Mouse (Mus musculus) lung, adult 18-20 months (tissue): Measurements from ENCODE around the gene B4galt4.
A peak's percentile ranks its signal among the peaks of the same experiment; 100 is the strongest.

Experiments
- DNase-seq, 2 experiments: peaks; one replicate each; pipeline ENCODE4 v3.0.0; 2022; ENCODE audit warnings: mixed read lengths in 2 of 2

B4galt4 gene

GRCm38 (mm10) chr16:38729139-38729538 lies 12.9 kb upstream of the B4galt4 start:
- no peak for DNase-seq

GRCm38 (mm10) chr16:38729610-38730288 lies 12.3 kb upstream of the B4galt4 start:
- peak in 1 of 2 experiments; percentile 50 for DNase-seq

- DNase-seq = peak; percentile 51 to 68
Measured at GRCm38 (mm10) chr16:38730921-38731320, 11.1 kb upstream of the B4galt4 start.

DNA sequence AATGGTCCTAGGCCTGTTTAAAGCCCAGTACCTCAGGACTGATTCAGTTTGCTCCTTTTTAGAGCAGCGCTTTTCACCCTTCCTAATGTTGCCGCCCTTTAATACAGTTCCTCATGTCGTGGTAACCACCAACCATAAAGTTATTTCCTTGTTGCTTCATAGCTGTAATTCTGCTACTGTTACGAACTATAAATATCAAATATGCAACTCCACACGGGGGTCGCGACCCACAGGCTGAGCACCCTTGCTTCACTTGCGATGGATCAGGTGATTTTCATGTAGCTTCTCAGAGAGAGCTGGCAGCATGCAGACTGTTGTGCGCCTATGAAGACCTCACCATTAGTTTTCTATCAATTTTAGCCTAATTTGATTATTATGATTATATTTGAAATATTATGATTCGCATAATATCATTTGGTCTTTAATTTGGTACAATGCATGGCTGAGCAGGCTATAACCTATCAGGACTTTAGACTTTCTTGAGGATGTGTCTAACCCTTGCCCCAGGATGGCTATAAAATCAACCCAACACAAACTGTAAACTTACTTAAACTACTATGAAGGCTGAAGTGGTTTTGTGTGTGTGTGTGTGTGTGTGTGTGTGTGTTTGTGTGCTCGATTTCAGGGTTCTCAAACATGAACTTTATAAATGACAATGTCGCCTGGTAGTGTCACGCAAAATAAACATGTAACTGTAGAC lies 710 bp upstream of the B4galt4 start:
- peak in 1 of 2 experiments; percentile 3 for DNase-seq

DNA sequence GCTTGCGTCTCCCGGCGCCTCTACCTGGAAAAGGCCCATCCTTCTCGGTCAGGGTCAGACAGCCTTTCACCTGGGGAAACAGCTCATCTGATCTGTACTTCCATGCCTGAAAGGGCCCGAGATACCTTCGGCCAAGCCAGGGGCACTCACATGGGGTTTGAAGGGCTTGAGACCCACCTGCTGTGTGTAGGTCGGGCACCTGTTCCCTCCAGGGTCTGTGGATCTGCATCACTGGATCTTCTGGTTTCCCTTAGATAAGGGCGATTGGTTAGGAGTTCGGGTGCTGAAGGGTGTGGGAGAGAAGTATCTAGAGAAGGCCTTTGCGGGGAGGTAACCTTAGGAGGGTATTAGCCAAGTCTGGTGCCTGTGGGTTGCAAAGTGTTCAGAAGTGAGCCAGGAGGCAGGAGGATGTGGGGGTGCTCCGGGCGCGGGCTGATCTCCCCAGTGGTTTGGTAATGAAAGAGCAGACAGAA lies 631 bp downstream of the B4galt4 start:
- peak; percentile 41 to 59 for DNase-seq

- peak; percentile 6 to 73 for DNase-seq
Measured at GRCm38 (mm10) chr16:38743941-38744673, 2.0 kb downstream of the B4galt4 start.

DNA sequence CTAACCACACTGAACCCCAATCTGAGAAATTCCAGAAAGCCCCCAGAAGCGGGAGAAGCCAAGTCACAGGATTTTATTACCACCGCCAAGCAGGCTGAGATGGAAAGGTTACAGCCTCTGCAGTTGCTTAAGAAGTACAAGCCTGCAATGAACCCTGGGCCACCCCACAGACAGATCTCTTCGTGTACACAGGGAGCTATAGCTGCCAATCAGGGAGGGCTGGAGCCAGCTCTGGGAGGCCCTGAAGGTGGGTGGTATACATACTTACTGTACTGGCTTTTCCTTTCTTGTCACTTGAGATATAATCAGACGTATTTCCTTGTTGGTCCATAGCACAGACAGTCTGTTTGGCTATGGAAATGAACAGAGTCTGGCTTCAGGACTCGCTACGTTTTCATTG lies 8.7 kb downstream of the B4galt4 start:
- peak in 1 of 2 experiments; percentile 2 for DNase-seq

GRCm38 (mm10) chr16:38753631-38754030 lies 11.6 kb downstream of the B4galt4 start:
- peak in 1 of 2 experiments; percentile 2 for DNase-seq

DNA sequence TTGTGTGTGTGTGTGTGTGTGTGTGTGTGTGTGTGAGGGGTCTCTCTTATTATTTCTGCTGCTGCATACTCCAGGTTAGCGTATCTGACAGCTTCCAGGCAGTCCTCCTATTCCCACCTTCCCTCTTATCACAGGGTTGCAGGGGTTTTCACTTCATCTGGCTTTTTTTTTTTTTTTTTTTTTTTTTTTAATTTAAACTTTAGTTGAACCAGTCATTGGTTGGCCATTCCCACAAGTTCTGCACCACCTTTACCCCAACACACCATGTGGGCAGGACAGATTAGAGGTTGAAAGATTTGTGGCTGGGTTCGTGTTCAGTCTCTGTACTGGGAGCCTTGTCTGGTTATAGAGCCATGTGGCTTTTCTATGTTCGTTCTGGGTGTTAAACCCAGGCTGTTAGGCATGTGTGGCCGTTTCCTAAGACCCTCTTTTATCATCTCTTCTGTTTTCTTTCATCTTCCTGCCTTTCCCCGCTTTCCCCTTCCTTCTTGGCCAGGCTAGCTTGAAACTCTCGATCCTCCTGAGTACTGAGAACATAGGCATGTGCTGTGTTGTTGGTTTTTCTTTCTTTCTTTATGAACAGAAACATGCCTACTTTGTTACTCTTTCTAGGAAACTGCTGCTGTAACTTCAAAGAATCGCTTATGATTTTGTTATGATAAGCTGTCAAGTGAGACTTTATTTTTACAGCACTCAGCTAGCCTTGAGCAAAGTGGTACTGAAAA lies 13.6 kb downstream of the B4galt4 start:
- DNase-seq = no peak

DNA sequence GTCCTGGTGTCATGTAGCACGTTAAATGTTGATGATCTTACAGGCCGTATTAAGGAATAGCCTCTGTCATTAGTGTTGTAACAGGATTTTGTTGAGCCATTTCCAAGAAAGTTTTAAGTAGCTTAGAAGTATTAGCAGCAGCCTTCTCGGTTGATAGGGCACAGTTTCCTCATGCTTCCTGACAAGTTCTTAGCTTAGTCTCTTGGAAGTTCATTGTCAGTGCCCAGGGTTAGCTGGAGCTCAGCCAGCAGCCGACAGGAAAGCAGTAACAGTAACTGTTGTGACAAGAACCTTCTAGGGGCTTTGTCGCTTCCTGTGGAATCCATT lies 14.1 kb downstream of the B4galt4 start:
- DNase-seq = peak; percentile 63 to 77

GRCm38 (mm10) chr16:38756572-38756971 lies 14.5 kb downstream of the B4galt4 start:
- DNase-seq = peak in 1 of 2 experiments; percentile 1

DNA sequence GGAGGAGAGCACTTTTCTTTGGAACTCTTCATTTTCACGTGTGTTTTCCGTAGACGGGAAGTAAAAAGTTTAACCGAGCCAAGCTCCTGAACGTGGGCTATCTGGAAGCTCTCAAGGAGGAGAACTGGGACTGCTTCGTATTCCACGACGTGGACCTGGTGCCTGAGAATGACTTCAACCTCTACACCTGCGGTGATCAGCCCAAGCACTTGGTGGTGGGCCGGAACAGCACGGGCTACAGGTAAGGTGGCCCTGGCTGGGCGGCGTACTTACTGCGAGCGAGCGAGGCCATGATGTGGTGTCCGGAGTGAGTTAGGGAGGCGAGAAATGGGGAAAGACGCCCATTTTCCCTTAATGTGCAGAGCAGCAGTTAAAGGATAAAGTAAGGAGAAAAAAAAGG lies 15.6 kb downstream of the B4galt4 start:
- DNase-seq = peak in 1 of 2 experiments; percentile 1

DNA sequence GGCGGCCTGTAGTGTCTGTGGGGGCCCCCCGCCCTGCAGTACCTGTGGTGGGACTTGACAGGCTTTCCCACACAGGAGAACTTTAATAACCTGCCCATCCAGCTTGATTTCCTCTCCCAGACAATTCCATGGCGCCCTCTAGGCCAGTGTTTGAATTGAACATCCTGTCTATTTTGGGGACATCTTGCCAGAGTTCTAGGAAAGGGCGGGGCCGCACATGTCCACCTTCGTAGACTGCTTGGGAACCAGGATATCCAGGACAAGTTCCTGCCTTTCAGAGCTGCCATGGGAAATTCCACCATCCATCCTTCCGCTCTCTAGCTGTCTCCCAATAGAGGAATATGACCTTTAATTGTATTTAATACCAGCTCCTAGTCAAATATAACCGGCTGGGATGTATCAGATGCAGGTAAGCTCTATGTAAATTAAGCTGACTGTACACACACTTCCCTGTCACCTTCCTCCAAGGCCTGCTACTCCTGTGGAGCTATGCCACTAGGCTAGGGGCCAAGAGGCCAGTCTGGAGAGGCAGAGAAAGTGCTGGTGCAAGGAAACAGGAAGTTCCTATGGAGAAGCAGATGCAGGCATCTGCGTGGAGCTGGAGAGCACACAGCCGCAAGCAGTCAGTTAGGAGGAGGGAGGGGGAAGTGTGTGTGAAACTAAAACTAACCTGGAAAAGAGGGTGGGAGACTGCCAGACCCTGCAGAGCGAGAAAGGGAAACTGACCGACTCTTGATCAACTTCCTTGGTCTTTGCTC lies 16.2 kb downstream of the B4galt4 start:
- DNase-seq = peak; percentile 44 to 72

- DNase-seq = no peak
Measured at GRCm38 (mm10) chr16:38760239-38760638, 18.2 kb downstream of the B4galt4 start.

DNA sequence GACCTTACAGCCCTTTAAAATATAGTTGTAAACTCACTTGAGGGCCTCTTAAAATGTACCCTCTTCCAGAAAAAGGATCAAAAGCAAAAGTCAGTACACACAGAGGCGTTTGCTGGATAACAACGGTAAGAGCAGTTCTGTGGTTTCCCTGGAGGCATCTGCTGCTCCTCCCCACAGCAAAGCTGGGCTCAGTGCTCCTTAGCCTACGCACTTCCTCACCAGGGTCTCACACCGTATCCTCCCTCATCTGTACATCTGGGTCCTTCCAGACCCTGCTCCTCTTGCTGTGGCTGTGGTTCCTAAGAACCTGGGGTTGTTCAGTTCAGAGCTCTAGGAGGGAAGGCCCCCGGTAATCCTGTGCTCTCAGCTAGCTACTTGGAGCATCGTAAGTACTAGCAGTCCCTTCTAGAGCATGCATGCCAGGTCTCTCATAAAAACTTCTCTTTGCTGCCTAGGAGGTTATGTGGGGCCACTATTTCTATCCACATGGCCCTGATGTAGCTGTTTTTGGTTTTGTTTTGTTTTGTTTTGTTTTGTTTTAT lies 18.8 kb downstream of the B4galt4 start:
- no peak for DNase-seq

GRCm38 (mm10) chr16:38761972-38762371 lies 19.9 kb downstream of the B4galt4 start:
- no peak for DNase-seq

DNA sequence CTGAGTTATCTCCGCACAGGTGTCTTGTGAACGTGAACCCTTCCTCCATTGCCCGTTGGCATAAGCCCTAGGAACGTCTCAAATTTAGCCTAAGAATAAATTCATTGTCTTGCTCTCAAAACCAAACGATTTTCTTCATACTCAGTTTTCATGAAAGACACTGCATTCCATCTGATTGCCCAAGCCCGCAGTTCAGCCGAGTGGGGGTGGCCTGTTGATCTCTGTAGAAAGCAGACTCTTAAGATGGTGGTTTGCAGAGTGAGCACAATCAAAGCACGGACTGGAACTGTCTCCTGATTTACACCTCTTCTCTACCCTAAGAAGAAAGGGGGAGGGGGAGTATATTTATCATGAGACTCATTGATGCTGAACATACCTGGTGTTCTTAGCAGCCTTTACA lies 20.3 kb downstream of the B4galt4 start:
- DNase-seq = no peak

GRCm38 (mm10) chr16:38763508-38763907 lies 21.4 kb downstream of the B4galt4 start:
- no peak for DNase-seq

- no peak for DNase-seq
Measured at GRCm38 (mm10) chr16:38766671-38767070, 24.6 kb downstream of the B4galt4 start.

DNA sequence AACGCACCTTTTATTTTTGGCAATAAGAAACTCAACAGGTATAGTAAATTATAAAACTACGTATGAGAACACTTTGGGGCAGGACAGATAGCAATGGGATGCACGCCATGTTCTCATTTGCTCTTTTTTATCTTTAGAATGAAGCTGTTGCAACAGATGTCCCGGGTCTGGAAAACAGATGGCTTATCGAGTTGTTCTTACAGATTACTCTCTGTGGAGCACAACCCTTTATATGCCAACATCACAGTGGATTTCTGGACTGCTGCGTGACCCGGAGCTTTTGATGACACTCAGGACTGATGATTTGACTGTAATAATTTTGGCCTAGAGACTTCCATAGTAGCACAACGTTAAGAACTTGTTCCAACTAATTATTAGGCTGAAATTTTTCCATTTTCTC lies 25.7 kb downstream of the B4galt4 start:
- no peak for DNase-seq

GRCm38 (mm10) chr16:38768386-38768785 lies 26.3 kb downstream of the B4galt4 start:
- DNase-seq = no peak

DNA sequence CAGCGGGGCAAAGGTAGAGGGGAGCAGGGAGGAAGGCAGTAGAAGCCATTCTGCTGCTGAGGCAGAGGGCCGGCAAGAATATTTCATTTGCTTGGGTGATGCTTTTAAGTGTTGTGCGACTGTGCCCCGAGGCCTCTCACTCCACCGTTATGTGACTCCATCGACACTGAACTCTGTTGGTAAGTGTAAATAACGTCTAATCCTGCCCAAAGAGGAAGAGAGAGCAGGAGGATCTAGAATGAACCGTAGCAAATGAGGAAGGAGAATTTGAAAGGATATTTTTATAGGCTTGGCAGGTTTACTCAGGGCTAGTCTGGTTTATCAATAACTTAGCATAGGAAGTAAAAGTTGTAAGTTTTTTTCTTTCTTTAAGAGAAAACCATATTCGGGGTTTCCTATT lies 27.5 kb downstream of the B4galt4 start:
- DNase-seq = no peak
